Mouse (Mus musculus) heart, embryonic 14.5 days (tissue): ENCODE results near the gene Tpbgl. TPM values are rescaled to one million over a fixed set of nuclear protein-coding genes. Genes with fewer than 3 reads are reported as not detected.

Experiments used
- ATAC-seq: fragments of 200-750 bp; cut with Nextera tagmentation; 2 replicates; pipeline ENCODE4 v1.8.0; 2017; ENCODE audit warnings: low read depth, moderate TSS enrichment; ENCODE audit not compliant: insufficient number of reproducible peaks, insufficient read depth, low FRiP score
- H3K27ac ChIP-seq, 2 experiments: fragments of 200-500 bp in 1 of 2; fragments of 300-500 bp in 1 of 2; sonication (generic) in 1 of 2; replicated peaks in 1 of 2; 2 replicates each; pipeline ENCODE4 v1.5.1; 2012 to 2014; ENCODE audit warnings: low read depth in 2 of 2, low read length in 2 of 2, control low read depth in 1 of 2, mild to moderate bottlenecking in 1 of 2, mixed read lengths in 1 of 2; ENCODE audit not compliant: control insufficient read depth in 1 of 2, insufficient read depth in 1 of 2
- H3K27me3 ChIP-seq: fragments of 300-500 bp; sonication (generic); 2 replicates; pipeline ENCODE4 v1.6.1; 2014; ENCODE audit warnings: mild to moderate bottlenecking, low read length, control low read depth; ENCODE audit not compliant: control insufficient read depth, insufficient read depth
- H3K36me3 ChIP-seq: fragments of 300-500 bp; sonication (generic); 2 replicates; pipeline ENCODE4 v1.6.1; 2014; ENCODE audit warnings: mild to moderate bottlenecking, control low read depth, low read length, mixed read lengths; ENCODE audit not compliant: control insufficient read depth, insufficient read depth
- H3K4me1 ChIP-seq, 2 experiments: fragments of 200-500 bp in 1 of 2; fragments of 300-500 bp in 1 of 2; sonication (generic) in 1 of 2; 2 replicates each; pipeline ENCODE4 v1.6.1; 2012 to 2014; ENCODE audit warnings: low read length in 2 of 2, control low read depth in 1 of 2, mixed read lengths in 1 of 2; ENCODE audit not compliant: control insufficient read depth in 2 of 2, insufficient read depth in 2 of 2
- H3K4me2 ChIP-seq: fragments of 300-500 bp; sonication (generic); 2 replicates; pipeline ENCODE4 v1.6.1; 2014; ENCODE audit warnings: mild to moderate bottlenecking, low read length
- H3K4me3 ChIP-seq, 2 experiments: fragments of 200-500 bp in 1 of 2; fragments of 300-500 bp in 1 of 2; sonication (generic) in 1 of 2; 2 replicates each; pipeline ENCODE4 v1.5.1; 2012 to 2014; ENCODE audit warnings: low read length in 2 of 2, mild to moderate bottlenecking in 2 of 2, control low read depth in 1 of 2, low read depth in 1 of 2, moderate library complexity in 1 of 2; ENCODE audit not compliant: control insufficient read depth in 1 of 2, insufficient read depth in 1 of 2
- H3K9ac ChIP-seq: fragments of 300-500 bp; sonication (generic); 2 replicates; pipeline ENCODE4 v1.6.1; 2014; ENCODE audit warnings: mild to moderate bottlenecking, low read length
- H3K9me3 ChIP-seq: fragments of 300-500 bp; sonication (generic); 2 replicates; pipeline ENCODE4 v1.6.1; 2016; ENCODE audit warnings: low read length, control low read depth; ENCODE audit not compliant: control insufficient read depth
- WGBS: fragments of 180-500 bp; shearing (Covaris S2); extraction: QIAGEN DNeasy Blood & Tissue Kit; methylation state at CpG from one replicate; pipeline ENCODE4 v1.1.7; 2014; 5-methylcytosine and 5-hydroxymethylcytosine counted together
- polyA plus RNA-seq: library from polyadenylated mRNA; unstranded; fragments of >200 nt; fragmentation: Nextera tagmentation; extraction: Ambion mirVana; gene quantifications from 2 replicates; pipeline ENCODE4 v1.2.1, GENCODE M21; 2014

The Tpbgl gene
- polyA plus RNA-seq, 1 experiment from 2014 or later: 2.4 TPM

DNA sequence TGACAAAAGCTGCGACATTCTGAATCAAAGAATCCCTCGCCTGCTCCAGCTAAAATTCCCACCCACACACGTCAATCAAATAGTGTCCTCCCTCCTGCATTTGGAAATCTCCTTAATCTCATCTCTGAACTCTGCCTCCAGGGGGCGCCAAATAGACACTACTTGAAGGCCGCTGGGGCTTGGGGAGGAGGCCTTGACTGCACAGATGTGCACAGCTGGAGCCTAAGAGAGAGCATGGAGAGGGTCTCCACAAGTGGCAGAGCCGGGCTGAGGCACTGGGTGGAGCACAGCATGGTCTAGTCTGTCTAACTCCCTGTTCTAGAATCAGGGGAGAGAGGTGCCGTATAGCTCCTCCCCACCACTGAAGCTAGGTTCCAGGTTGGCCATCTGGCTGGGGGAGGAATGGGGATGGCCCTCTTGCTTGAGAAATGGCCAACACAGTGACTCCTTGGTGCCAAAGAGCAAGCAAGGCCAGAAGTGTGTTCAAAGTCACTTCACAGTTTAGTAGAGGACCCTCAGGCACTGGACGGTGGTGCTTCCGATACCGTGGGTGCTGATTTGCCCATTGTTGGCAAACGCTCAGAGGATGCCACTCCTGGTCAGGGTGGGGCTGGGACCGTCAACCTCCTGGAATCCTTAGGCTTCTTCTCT, 32.6 kb upstream of the Tpbgl start:
- Histone ChIP-seq H3K4me3 (no peak overlapping the region), H3K27ac (no peak overlapping the region), H3K9ac (no peak overlapping the region), H3K9me3 (no peaks in the 10 kb centered on the region), H3K4me1 (peaks cover 5 to 8% of the 10 kb centered on the region in 2 experiments; a peak in 3 of 4 replicates), H3K36me3 (no peaks in the 10 kb centered on the region), H3K4me2 (no peak overlapping the region), H3K27me3 (peaks cover 17% of the 10 kb centered on the region)
- WGBS: 45% methylated on average over 12 of the region's 12 CpGs
- ATAC-seq: no peak

DNA sequence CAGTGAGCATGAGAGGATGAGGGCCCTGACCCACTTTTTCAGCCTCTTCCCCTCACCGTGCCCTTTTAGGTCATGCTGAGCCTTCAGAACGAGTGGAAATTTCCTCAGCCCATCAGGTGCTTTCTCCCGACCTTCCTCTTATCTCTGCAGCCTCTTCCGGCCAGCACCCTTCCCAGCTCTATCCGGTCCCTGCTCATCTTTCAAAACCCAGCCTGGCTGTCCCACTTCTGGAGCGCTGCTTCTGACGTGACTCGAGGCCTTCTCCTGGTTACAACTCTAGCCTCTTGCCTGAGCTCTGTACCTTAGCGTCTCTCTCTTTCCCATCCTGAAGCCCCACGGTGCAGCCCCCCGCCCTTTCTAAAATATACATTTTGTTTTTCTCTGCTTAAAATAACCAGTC, 27.3 kb upstream of the Tpbgl start:
- Histone ChIP-seq H3K27me3 (peaks cover 16% of the 10 kb centered on the region; the same call in 1 of the 2 replicates), H3K4me3 (no peak overlapping the region), H3K9me3 (no peaks in the 10 kb centered on the region), H3K36me3 (no peaks in the 10 kb centered on the region), H3K4me2 (no peak overlapping the region), H3K9ac (no peak overlapping the region), H3K27ac (no peak overlapping the region), H3K4me1 (no peaks in the 10 kb centered on the region)
- 55% methylated on average over 11 of the region's 11 CpGs for WGBS
- no peak for ATAC-seq

DNA sequence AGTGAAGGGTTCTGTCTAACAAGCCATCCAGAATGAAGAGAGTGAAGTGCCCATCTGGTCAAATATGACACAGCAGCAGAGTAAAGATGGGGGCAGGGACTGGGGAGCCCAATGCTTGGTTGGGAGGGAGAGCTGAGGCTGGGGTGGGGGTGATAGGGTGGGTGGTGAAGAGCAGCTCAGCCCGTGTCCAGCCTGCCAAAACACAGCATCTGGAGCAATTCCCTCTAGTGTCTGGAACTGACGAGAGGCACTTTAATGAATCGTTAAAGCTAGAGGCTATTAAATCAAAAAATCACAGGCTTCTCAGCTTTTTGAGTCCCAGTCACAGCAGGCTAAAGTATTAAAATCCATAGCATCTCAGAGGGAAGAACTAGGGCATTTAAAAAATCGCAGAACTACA, 22.7 kb upstream of the Tpbgl start:
- no peaks in the 10 kb centered on the region for H3K36me3 ChIP-seq
- no peaks in the 10 kb centered on the region for H3K9me3 ChIP-seq
- H3K4me1 ChIP-seq: no peaks in the 10 kb centered on the region
- H3K4me2 ChIP-seq: no peak overlapping the region
- no peak overlapping the region for H3K9ac ChIP-seq
- H3K27me3 ChIP-seq: peaks cover 3% of the 10 kb centered on the region; the same call in 1 of the 2 replicates
- no peak for ATAC-seq
- WGBS: 63% methylated on average over 4 of the region's 4 CpGs
- no peak overlapping the region for H3K4me3 ChIP-seq
- no peak overlapping the region for H3K27ac ChIP-seq

DNA sequence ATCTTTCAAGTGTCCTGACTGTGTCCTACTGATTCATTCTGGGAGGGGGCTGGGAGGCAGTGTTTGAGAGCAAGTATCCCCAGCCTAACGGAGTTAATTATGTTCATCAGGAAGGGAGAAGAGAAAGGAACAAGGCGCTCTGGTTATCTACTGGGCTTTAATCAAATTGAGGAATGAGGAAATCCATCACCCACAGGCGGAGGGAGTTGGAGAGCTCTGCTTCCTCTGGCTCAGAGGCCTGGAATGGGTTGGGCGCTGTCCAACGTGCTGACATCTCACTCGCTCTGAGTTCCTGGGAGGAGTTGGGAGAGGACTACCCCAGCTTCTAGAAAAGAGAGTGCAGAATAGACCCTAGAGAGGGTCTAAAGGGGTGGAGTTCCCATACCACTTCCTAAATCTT, 21.7 kb upstream of the Tpbgl start:
- no peak for ATAC-seq
- H3K27ac ChIP-seq: no peak overlapping the region

DNA sequence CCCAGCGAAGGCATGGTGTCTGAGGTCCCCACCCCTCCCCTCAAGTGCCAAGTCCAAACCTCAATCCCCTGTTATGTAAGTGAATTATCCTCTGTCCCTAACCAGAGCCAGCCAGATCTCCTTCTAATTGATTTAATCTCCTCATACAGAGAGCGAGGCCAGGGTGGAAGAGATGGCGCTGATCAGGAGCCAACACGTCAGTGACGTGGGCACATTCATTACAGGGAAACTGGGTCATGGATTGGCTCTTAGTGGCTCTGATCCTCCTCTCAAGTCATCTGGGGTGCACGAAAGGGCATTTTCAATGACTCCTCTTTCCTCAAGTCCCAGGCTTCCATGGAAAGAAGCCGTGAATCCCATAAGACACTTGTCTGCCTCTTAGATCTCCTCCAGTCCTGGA, 17.8 kb upstream of the Tpbgl start:
- no peak overlapping the region for H3K9ac ChIP-seq
- no peak for ATAC-seq
- no peak overlapping the region for H3K4me3 ChIP-seq
- H3K36me3 ChIP-seq: no peaks in the 10 kb centered on the region
- H3K4me2 ChIP-seq: no peak overlapping the region
- 76% methylated on average over 7 of the region's 7 CpGs for WGBS
- peaks cover 6% of the 10 kb centered on the region for H3K27me3 ChIP-seq
- H3K9me3 ChIP-seq: no peaks in the 10 kb centered on the region
- peaks cover 3 to 4% of the 10 kb centered on the region in 2 experiments; a peak in 3 of 4 replicates for H3K4me1 ChIP-seq
- no peak overlapping the region for H3K27ac ChIP-seq

More for the DNA sequence above, 21.7 kb upstream of the Tpbgl start:
- Histone ChIP-seq H3K9ac (no peak overlapping the region), H3K36me3 (no peaks in the 10 kb centered on the region), H3K27me3 (peaks cover 3% of the 10 kb centered on the region; the same call in 1 of the 2 replicates), H3K4me2 (no peak overlapping the region), H3K4me1 (no peaks in the 10 kb centered on the region), H3K4me3 (no peak overlapping the region), H3K9me3 (no peaks in the 10 kb centered on the region)
- WGBS: 2% methylated on average over 6 of the region's 6 CpGs

DNA sequence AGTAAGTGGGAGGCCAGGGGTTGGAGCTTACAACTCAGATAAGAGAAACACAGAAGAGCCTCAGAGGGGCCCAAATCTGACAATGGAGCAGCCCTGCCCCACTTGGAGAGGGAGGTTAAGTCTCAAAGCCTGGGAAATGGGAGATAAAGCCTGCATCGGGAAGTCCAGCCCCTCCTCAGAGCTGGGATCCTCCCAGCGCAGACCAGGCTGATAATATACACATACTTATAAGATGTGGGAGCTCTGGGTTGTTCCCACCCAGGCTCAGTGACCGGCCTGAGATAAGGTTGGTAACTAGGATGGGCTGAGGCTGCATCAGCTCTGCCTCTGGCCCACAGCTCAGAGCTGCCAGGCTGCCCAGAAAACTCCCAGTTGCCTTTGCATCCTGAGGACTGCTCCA, 15.2 kb upstream of the Tpbgl start:
- H3K4me2 ChIP-seq: no peak overlapping the region
- no peak overlapping the region for H3K9ac ChIP-seq
- 0% methylated on average over 3 of the region's 3 CpGs for WGBS
- H3K27ac ChIP-seq: no peak overlapping the region
- no peaks in the 10 kb centered on the region for H3K36me3 ChIP-seq
- H3K27me3 ChIP-seq: peaks cover 6% of the 10 kb centered on the region
- no peaks in the 10 kb centered on the region for H3K9me3 ChIP-seq
- H3K4me1 ChIP-seq: peaks cover 3 to 4% of the 10 kb centered on the region in 2 experiments; a peak in 3 of 4 replicates
- H3K4me3 ChIP-seq: no peak overlapping the region
- ATAC-seq: no peak

DNA sequence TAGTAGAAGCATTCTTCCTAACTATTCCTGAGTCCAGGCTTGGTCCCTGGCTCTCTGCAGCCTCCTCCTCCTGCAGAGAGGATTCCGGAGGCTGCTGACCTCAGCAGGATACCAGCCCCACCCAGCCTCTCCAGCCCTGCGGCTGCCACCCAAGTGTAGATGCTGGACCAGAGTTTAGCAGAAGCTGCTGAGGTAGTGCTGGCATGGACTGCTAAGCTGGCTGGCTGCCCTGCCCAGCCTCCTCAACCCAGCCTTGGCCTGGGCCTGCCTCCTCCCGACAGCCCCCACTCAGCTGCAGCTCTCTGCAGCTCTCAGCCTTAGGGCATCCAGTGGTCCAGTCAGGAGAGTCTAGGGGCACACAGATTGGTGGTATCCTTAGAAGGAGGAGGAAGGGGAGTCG, 14.3 kb upstream of the Tpbgl start:
- no peak overlapping the region for H3K4me2 ChIP-seq
- H3K4me1 ChIP-seq: peaks cover 3 to 4% of the 10 kb centered on the region in 2 experiments; a peak in 3 of 4 replicates
- WGBS: 30% methylated on average over 4 of the region's 4 CpGs
- no peaks in the 10 kb centered on the region for H3K36me3 ChIP-seq
- peaks cover 6% of the 10 kb centered on the region for H3K27me3 ChIP-seq
- no peak overlapping the region for H3K4me3 ChIP-seq
- H3K27ac ChIP-seq: no peak overlapping the region
- H3K9ac ChIP-seq: no peak overlapping the region
- no peak for ATAC-seq
- H3K9me3 ChIP-seq: no peaks in the 10 kb centered on the region
